Mouse (Mus musculus) C2C12 (cell line): ENCODE data around the gene Col4a2. TPM values are rescaled to one million over a fixed set of nuclear protein-coding genes. Genes with fewer than 3 reads are reported as not detected.

Source experiments
- H3K27me3 ChIP-seq: one replicate; pipeline ENCODE4 v1.6.1; 2011; ENCODE audit not compliant: control insufficient read depth, insufficient read depth, insufficient read length
- H3K36me3 ChIP-seq: one replicate; pipeline ENCODE4 v1.6.1; 2011; ENCODE audit not compliant: control insufficient read depth, insufficient read depth
- H3K4me3 ChIP-seq: one replicate; pipeline ENCODE4 v1.5.1; 2011; ENCODE audit warnings: mild to moderate bottlenecking, control low read depth; ENCODE audit not compliant: poor library complexity, insufficient read depth, severe bottlenecking
- H3K79me2 ChIP-seq: one replicate; pipeline ENCODE4 v1.6.1; 2011; ENCODE audit not compliant: control insufficient read depth, insufficient read depth
- H3K79me3 ChIP-seq: one replicate; pipeline ENCODE4 v1.6.1; 2011; ENCODE audit warnings: low read depth, control low read depth
- H3ac ChIP-seq: one replicate; pipeline ENCODE3; 2011; ENCODE audit warnings: low read depth; ENCODE audit not compliant: control insufficient read depth, insufficient read length
- CEBPB ChIP-seq: IDR thresholded peaks from one replicate; pipeline ENCODE4 v1.6.1; 2011; ENCODE audit warnings: low read depth, mild to moderate bottlenecking, control low read depth, moderate library complexity
- CTCF ChIP-seq: IDR thresholded peaks from one replicate; pipeline ENCODE4 v1.5.1; 2011; ENCODE audit not compliant: control insufficient read depth, insufficient read depth, insufficient read length
- FOSL1 ChIP-seq: IDR thresholded peaks from one replicate; pipeline ENCODE4 v1.8.0; 2011; ENCODE audit warnings: mild to moderate bottlenecking, low read length; ENCODE audit not compliant: poor library complexity, insufficient read depth, severe bottlenecking
- MAX ChIP-seq: IDR thresholded peaks from one replicate; pipeline ENCODE4 v1.6.1; 2011; ENCODE audit warnings: mild to moderate bottlenecking, control low read depth
- MYOD1 ChIP-seq: IDR thresholded peaks from one replicate; pipeline ENCODE4 v1.6.1; 2011; ENCODE audit warnings: low read depth; ENCODE audit not compliant: control insufficient read depth, insufficient read length
- MYOG ChIP-seq: IDR thresholded peaks from one replicate; pipeline ENCODE4 v1.6.1; 2011; ENCODE audit not compliant: control insufficient read depth, insufficient read length; ENCODE audit errors: extremely low read depth
- USF1 ChIP-seq: IDR thresholded peaks from one replicate; pipeline ENCODE4 v1.6.1; 2011; ENCODE audit warnings: low read depth, mild to moderate bottlenecking, control low read depth, moderate library complexity
- polyA plus RNA-seq: library from polyadenylated mRNA; unstranded; fragments of >200 nt; fragmentation: generic; extraction: Trizol; gene quantifications from one replicate; pipeline ENCODE4 v1.2.1, GENCODE M21; 2012; ENCODE audit warnings: missing spikeins

Col4a2 gene
- polyA plus RNA-seq, 1 experiment: 68.8 TPM

- Histone ChIP-seq H3K79me2 (no peaks in the 10 kb centered on the region), H3ac (no peak overlapping the region), H3K36me3 (no peaks in the 10 kb centered on the region), H3K79me3 (no peaks in the 10 kb centered on the region), H3K4me3 (no peak overlapping the region), H3K27me3 (no peaks in the 10 kb centered on the region)
- no peak for TF ChIP-seq MYOG
- no peak for TF ChIP-seq CTCF
- no peak for TF ChIP-seq MAX
- no peak for TF ChIP-seq FOSL1
- TF ChIP-seq USF1: no peak
- no peak for TF ChIP-seq MYOD1
- no peak for TF ChIP-seq CEBPB
Observed at GRCm38 (mm10) chr8:11457278-11457677, 144.7 kb downstream of the Col4a2 start.

- Histone ChIP-seq H3K79me3 (no peaks in the 10 kb centered on the region), H3K36me3 (no peaks in the 10 kb centered on the region), H3K79me2 (no peaks in the 10 kb centered on the region), H3K4me3 (no peak overlapping the region), H3K27me3 (no peaks in the 10 kb centered on the region), H3ac (no peak overlapping the region)
- TF ChIP-seq USF1 (no peak), CTCF (no peak), MYOD1 (no peak), MYOG (no peak), FOSL1 (no peak), MAX (no peak)
Observed at GRCm38 (mm10) chr8:11457981-11458836, 145.6 kb downstream of the Col4a2 start.

GRCm38 (mm10) chr8:11459016-11459415 is 146.4 kb downstream of the Col4a2 start:
- H3K4me3 ChIP-seq: no peak overlapping the region
- H3K27me3 ChIP-seq: no peaks in the 10 kb centered on the region
- TF ChIP-seq USF1: no peak
- TF ChIP-seq MYOD1: no peak
- no peak for TF ChIP-seq MAX
- TF ChIP-seq MYOG: no peak
- TF ChIP-seq CTCF: no peak
- no peak for TF ChIP-seq CEBPB
- no peak for TF ChIP-seq FOSL1
- no peaks in the 10 kb centered on the region for H3K79me3 ChIP-seq
- H3K36me3 ChIP-seq: no peaks in the 10 kb centered on the region
- H3K79me2 ChIP-seq: no peaks in the 10 kb centered on the region
- H3ac ChIP-seq: no peak overlapping the region

GRCm38 (mm10) chr8:11460934-11461333 is 148.3 kb downstream of the Col4a2 start:
- Histone ChIP-seq H3ac (no peak overlapping the region), H3K79me3 (no peaks in the 10 kb centered on the region)

GRCm38 (mm10) chr8:11461847-11462246 is 149.2 kb downstream of the Col4a2 start:
- TF ChIP-seq CTCF (no peak), FOSL1 (no peak), MAX (no peak), CEBPB (no peak), MYOG (no peak), USF1 (no peak), MYOD1 (no peak)
- no peak overlapping the region for H3K4me3 ChIP-seq
- H3K36me3 ChIP-seq: no peaks in the 10 kb centered on the region
- H3ac ChIP-seq: no peak overlapping the region
- no peaks in the 10 kb centered on the region for H3K79me2 ChIP-seq
- no peaks in the 10 kb centered on the region for H3K79me3 ChIP-seq
- no peaks in the 10 kb centered on the region for H3K27me3 ChIP-seq

More at GRCm38 (mm10) chr8:11460934-11461333, 148.3 kb downstream of the Col4a2 start:
- Histone ChIP-seq H3K4me3 (no peak overlapping the region), H3K27me3 (no peaks in the 10 kb centered on the region), H3K79me2 (no peaks in the 10 kb centered on the region), H3K36me3 (no peaks in the 10 kb centered on the region)
- no peak for TF ChIP-seq MYOG
- TF ChIP-seq MAX: no peak
- no peak for TF ChIP-seq FOSL1
- no peak for TF ChIP-seq CEBPB
- TF ChIP-seq CTCF: no peak
- no peak for TF ChIP-seq USF1
- TF ChIP-seq MYOD1: no peak
